Mouse (Mus musculus) MEL (cell line): ENCODE measurements around the gene Rnf126. TPM values are rescaled to one million over a fixed set of nuclear protein-coding genes. Genes with fewer than 3 reads are reported as not detected.

Experiments used
- DNase-seq: peaks from one replicate; pipeline ENCODE4 v3.0.0; 2011; ENCODE audit warnings: low read depth, low spot score
- H3K27ac ChIP-seq: 2 replicates; pipeline ENCODE4 v1.5.1; 2012; ENCODE audit warnings: low read depth, mild to moderate bottlenecking, control low read depth, low read length, moderate library complexity; ENCODE audit not compliant: control insufficient read depth
- H3K27me3 ChIP-seq, 2 experiments: fragments of 150-350 bp in 1 of 2; sonication (generic) in 1 of 2; 2 replicates each; pipeline ENCODE4 v1.6.1; 2012; ENCODE audit warnings: low read length in 2 of 2, mild to moderate bottlenecking in 2 of 2, improper control_type of control experiment in 1 of 2, moderate library complexity in 1 of 2; ENCODE audit not compliant: insufficient read depth in 2 of 2, control insufficient read depth in 1 of 2
- H3K36me3 ChIP-seq, 2 experiments: 2 replicates each; pipeline ENCODE4 v1.6.1; 2012 to 2014; ENCODE audit warnings: low read length in 2 of 2, improper control_type of control experiment in 1 of 2, inconsistent platforms in 1 of 2, mild to moderate bottlenecking in 1 of 2; ENCODE audit not compliant: insufficient read depth in 2 of 2, control insufficient read depth in 1 of 2
- H3K4me1 ChIP-seq, 2 experiments: fragments of 150-350 bp in 1 of 2; sonication (generic) in 1 of 2; 2 replicates each; pipeline ENCODE4 v1.6.1; 2012; ENCODE audit warnings: low read length in 2 of 2, improper control_type of control experiment in 1 of 2, mild to moderate bottlenecking in 1 of 2; ENCODE audit not compliant: insufficient read depth in 2 of 2, control insufficient read depth in 1 of 2
- H3K4me3 ChIP-seq, 2 experiments: fragments of 150-350 bp in 1 of 2; sonication (generic) in 1 of 2; 2 replicates each; pipeline ENCODE4 v1.5.1; 2012; ENCODE audit warnings: low read depth in 2 of 2, low read length in 2 of 2, mild to moderate bottlenecking in 2 of 2, moderate library complexity in 2 of 2, control low read depth in 1 of 2, improper control_type of control experiment in 1 of 2; ENCODE audit not compliant: control insufficient read depth in 1 of 2, insufficient read depth in 1 of 2
- H3K79me2 ChIP-seq: 2 replicates; pipeline ENCODE4 v1.6.1; 2012; ENCODE audit warnings: mild to moderate bottlenecking, low read length, moderate library complexity; ENCODE audit not compliant: control insufficient read depth, poor library complexity, insufficient read depth
- H3K9ac ChIP-seq: 2 replicates; pipeline ENCODE4 v1.6.1; 2012; ENCODE audit warnings: low read depth, mild to moderate bottlenecking, control low read depth, low read length, moderate library complexity; ENCODE audit not compliant: control insufficient read depth, poor library complexity, severe bottlenecking
- H3K9me3 ChIP-seq: fragments of 150-350 bp; sonication (generic); replicated peaks from 2 replicates; pipeline ENCODE4 v1.6.1; 2012; ENCODE audit warnings: mild to moderate bottlenecking, low read length, improper control_type of control experiment, moderate library complexity; ENCODE audit not compliant: insufficient read depth
- CHD2 ChIP-seq: IDR thresholded peaks from 2 replicates; pipeline ENCODE4 v1.6.1; 2011; ENCODE audit warnings: low read length, improper control_type of control experiment
- CTCF ChIP-seq, 3 experiments: IDR thresholded peaks in 2 of 3; conservative IDR thresholded peaks in 1 of 3; 2 replicates each; pipeline ENCODE4 v1.5.1; 2011 to 2012; ENCODE audit warnings: low read length in 3 of 3, low read depth in 2 of 3, mild to moderate bottlenecking in 2 of 3, improper control_type of control experiment in 1 of 3, inconsistent platforms in 1 of 3, mixed read lengths in 1 of 3, moderate library complexity in 1 of 3; ENCODE audit not compliant: control insufficient read depth in 1 of 3, insufficient read depth in 1 of 3, poor library complexity in 1 of 3, severe bottlenecking in 1 of 3
- E2F4 ChIP-seq: IDR thresholded peaks from 2 replicates; pipeline ENCODE4 v1.6.1; 2011; ENCODE audit warnings: low read depth, low read length, improper control_type of control experiment, borderline replicate concordance
- ELF1 ChIP-seq: IDR thresholded peaks from 2 replicates; pipeline ENCODE4 v1.6.1; 2014; ENCODE audit warnings: low read depth, mild to moderate bottlenecking, inconsistent platforms, low read length, improper control_type of control experiment, moderate library complexity
- ETS1 ChIP-seq: IDR thresholded peaks from 2 replicates; pipeline ENCODE4 v1.6.1; 2012; ENCODE audit warnings: low read depth, mild to moderate bottlenecking, inconsistent platforms, low read length, improper control_type of control experiment, moderate library complexity
- GABPA ChIP-seq: IDR thresholded peaks from 2 replicates; pipeline ENCODE4 v1.6.1; 2012; ENCODE audit warnings: low read depth, mild to moderate bottlenecking, inconsistent platforms, low read length, improper control_type of control experiment, moderate library complexity
- GATA1 ChIP-seq: IDR thresholded peaks from 2 replicates; pipeline ENCODE4 v1.6.1; 2011; ENCODE audit warnings: low read depth, low read length, improper control_type of control experiment
- HCFC1 ChIP-seq: IDR thresholded peaks from 2 replicates; pipeline ENCODE4 v1.6.1; 2012; ENCODE audit warnings: low read depth, mild to moderate bottlenecking, inconsistent platforms, low read length, improper control_type of control experiment, moderate library complexity
- JUND ChIP-seq: IDR thresholded peaks from 2 replicates; pipeline ENCODE4 v1.6.1; 2011; ENCODE audit warnings: low read depth, mild to moderate bottlenecking, improper control_type of control experiment, low read length
- MAFK ChIP-seq: IDR thresholded peaks from 2 replicates; pipeline ENCODE4 v1.6.1; 2011; ENCODE audit warnings: low read depth, mild to moderate bottlenecking, low read length, improper control_type of control experiment, borderline replicate concordance
- MAX ChIP-seq: IDR thresholded peaks from 2 replicates; pipeline ENCODE4 v1.6.1; 2011; ENCODE audit warnings: low read length, improper control_type of control experiment
- MAZ ChIP-seq: IDR thresholded peaks from 2 replicates; pipeline ENCODE4 v1.6.1; 2012; ENCODE audit warnings: low read depth, mild to moderate bottlenecking, inconsistent platforms, low read length, improper control_type of control experiment
- MXI1 ChIP-seq: IDR thresholded peaks from 2 replicates; pipeline ENCODE4 v1.6.1; 2011; ENCODE audit warnings: mild to moderate bottlenecking, low read depth, low read length, improper control_type of control experiment
- MYC ChIP-seq: IDR thresholded peaks from 2 replicates; pipeline ENCODE4 v1.6.1; 2011; ENCODE audit warnings: low read depth, mild to moderate bottlenecking, low read length, improper control_type of control experiment, moderate library complexity
- NELFE ChIP-seq: IDR thresholded peaks from 2 replicates; pipeline ENCODE4 v1.6.1; 2011; ENCODE audit warnings: low read depth, low read length, improper control_type of control experiment
- POLR2A ChIP-seq, 2 experiments: IDR thresholded peaks; 2 replicates each; pipeline ENCODE4 v1.6.1; 2011 to 2012; ENCODE audit warnings: low read length in 2 of 2, mild to moderate bottlenecking in 2 of 2, control low read depth in 1 of 2, improper control_type of control experiment in 1 of 2, low read depth in 1 of 2, moderate library complexity in 1 of 2; ENCODE audit not compliant: control insufficient read depth in 1 of 2, insufficient read depth in 1 of 2, poor library complexity in 1 of 2
- POLR2AphosphoS2 ChIP-seq: IDR thresholded peaks from 2 replicates; pipeline ENCODE4 v1.6.1; 2011; ENCODE audit warnings: low read length, improper control_type of control experiment
- POLR2AphosphoS5 ChIP-seq: IDR thresholded peaks from 2 replicates; pipeline ENCODE4 v1.6.1; 2012; ENCODE audit warnings: low read depth, borderline replicate concordance, mild to moderate bottlenecking, inconsistent platforms, low read length, moderate library complexity, mixed read lengths
- RAD21 ChIP-seq: IDR thresholded peaks from 2 replicates; pipeline ENCODE4 v1.6.1; 2011; ENCODE audit warnings: mild to moderate bottlenecking, low read depth, low read length, improper control_type of control experiment
- RCOR1 ChIP-seq: IDR thresholded peaks from 2 replicates; pipeline ENCODE4 v1.6.1; 2012; ENCODE audit warnings: low read depth, mild to moderate bottlenecking, inconsistent platforms, low read length, improper control_type of control experiment
- SIN3A ChIP-seq: IDR thresholded peaks from 2 replicates; pipeline ENCODE4 v1.6.1; 2012; ENCODE audit warnings: low read length, improper control_type of control experiment, inconsistent platforms
- SMC3 ChIP-seq: IDR thresholded peaks from 2 replicates; pipeline ENCODE4 v1.6.1; 2011; ENCODE audit warnings: low read depth, low read length, improper control_type of control experiment
- TAL1 ChIP-seq: IDR thresholded peaks from 2 replicates; pipeline ENCODE4 v1.6.1; 2012; ENCODE audit warnings: mild to moderate bottlenecking, inconsistent platforms, low read length, moderate library complexity, mixed read lengths
- TBP ChIP-seq: IDR thresholded peaks from 2 replicates; pipeline ENCODE4 v1.8.0; 2011; ENCODE audit warnings: low read depth, low read length, improper control_type of control experiment
- TCF12 ChIP-seq: IDR thresholded peaks from 2 replicates; pipeline ENCODE4 v1.6.1; 2014; ENCODE audit warnings: low read depth, mild to moderate bottlenecking, inconsistent platforms, low read length, improper control_type of control experiment, moderate library complexity
- UBTF ChIP-seq: IDR thresholded peaks from 2 replicates; pipeline ENCODE4 v1.6.1; 2012; ENCODE audit warnings: low read depth, mild to moderate bottlenecking, inconsistent platforms, low read length, improper control_type of control experiment, moderate library complexity, borderline replicate concordance; ENCODE audit not compliant: insufficient read depth
- USF1 ChIP-seq: IDR thresholded peaks from 2 replicates; pipeline ENCODE4 v1.6.1; 2014; ENCODE audit warnings: low read depth, mild to moderate bottlenecking, inconsistent platforms, low read length, improper control_type of control experiment, moderate library complexity
- USF2 ChIP-seq, 2 experiments: IDR thresholded peaks; 2 replicates each; pipeline ENCODE4 v1.6.1; 2011 to 2012; ENCODE audit warnings: improper control_type of control experiment in 2 of 2, low read length in 2 of 2, borderline replicate concordance in 1 of 2, inconsistent platforms in 1 of 2, low read depth in 1 of 2, mild to moderate bottlenecking in 1 of 2; ENCODE audit not compliant: insufficient read depth in 1 of 2
- ZNF384 ChIP-seq: IDR thresholded peaks from 2 replicates; pipeline ENCODE4 v1.6.1; 2012; ENCODE audit warnings: low read depth, mild to moderate bottlenecking, inconsistent platforms, low read length, improper control_type of control experiment
- polyA plus RNA-seq, 2 experiments: library from polyadenylated mRNA; stranded (reverse) in 1 of 2; unstranded in 1 of 2; fragments of >175 nt in 1 of 2; fragments of >200 nt in 1 of 2; gene quantifications; 2 replicates each; pipeline versions ENCODE4 v1.2.1 to v1.2.4; 2012; ENCODE audit warnings: low replicate concordance in 2 of 2, low read depth in 1 of 2; ENCODE audit not compliant: insufficient read length in 2 of 2, insufficient read depth in 1 of 2, missing spikeins in 1 of 2
- total RNA-seq: library from RNA; depleted of rRNA; stranded (reverse); fragments of 300-350 nt; gene quantifications from 2 replicates; pipeline ENCODE4 v1.2.3, GENCODE M21; 2012

Gene Rnf126
- total and polyA plus RNA-seq, 3 experiments: 84.8 to 184 (median 174) TPM

DNA sequence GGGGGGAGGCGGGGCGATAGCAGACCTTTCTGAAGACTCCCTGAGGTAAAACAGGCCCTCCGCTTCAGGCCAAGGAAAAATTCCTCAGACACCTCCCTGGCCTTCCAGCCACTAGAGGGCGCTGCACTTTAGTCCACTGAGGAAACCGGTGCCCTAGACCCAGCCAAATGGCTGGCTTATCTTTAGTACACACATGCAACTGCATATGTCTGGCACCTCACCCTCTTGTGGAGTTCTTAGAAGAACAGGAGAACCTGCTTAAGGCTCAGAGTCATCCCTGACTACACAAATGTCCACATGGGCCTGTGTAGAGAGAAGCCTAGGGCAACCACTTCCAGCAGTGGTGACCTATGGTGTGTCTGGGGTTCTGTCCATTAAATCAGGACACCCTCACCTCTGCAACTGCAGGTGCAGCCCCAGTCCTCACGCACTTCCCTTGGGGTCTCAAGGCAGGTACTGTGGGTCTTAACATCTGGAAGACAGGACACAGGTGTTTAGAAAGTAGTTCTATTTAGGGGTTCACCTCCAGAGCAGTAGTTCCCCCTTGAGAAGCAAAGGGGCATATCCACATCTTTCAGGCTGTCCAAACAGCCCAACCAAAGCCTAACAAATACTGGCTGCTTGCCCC lies 54.1 kb downstream of the Rnf126 start (continued):
- TF ChIP-seq GABPA (no peak), HCFC1 (peak; percentile 61; the same call in 1 of the 2 replicates), MXI1 (peak; percentile 71), TCF12 (peak; percentile 86), GATA1 (peak; percentile 82), E2F4 (no peak), USF2 (IDR thresholded peaks at IDR 0.05; ENCODE audit: borderline replicate concordance in 1 of 2, insufficient read depth in 1 of 2, low read depth in 1 of 2, low read length in 2 of 2) (no peak), POLR2A (IDR thresholded peaks at IDR 0.05; ENCODE audit: control insufficient read depth in 1 of 2, insufficient read depth in 1 of 2, low read depth in 1 of 2, low read length in 2 of 2, poor library complexity in 1 of 2) (peak in 1 of 2 experiments; percentile 42; a peak in 2 of 4 replicates), TAL1 (peak; percentile 97), POLR2AphosphoS5 (0 out of 2 replicates have a peak, but pooled peaks have one; percentile 20), POLR2AphosphoS2 (peak; percentile 97), MAZ (no peak), MYC (peak; percentile 68; the same call in 1 of the 2 replicates), SMC3 (peak; percentile 41), JUND (no peak)
- TF ChIP-seq, all 39 proteins: peak for 18

DNA sequence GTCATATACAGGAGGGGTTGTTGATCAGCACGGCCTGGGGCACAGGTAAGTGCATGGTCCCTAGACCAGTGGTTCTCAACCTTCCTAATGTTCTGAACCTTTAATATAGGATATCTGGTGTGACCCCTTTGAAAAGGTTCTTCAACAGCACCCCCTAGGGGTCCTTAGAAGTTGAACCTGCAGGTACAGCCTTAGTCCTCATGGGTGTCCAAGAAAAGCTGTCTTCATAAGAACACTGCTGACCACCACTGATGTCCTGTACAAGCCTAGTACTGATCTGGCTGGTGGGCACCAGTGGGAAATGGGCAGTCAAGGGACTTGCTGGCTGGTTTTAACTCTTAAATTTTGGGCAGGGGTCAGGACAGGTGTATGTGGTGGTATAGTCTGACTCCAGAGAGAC lies 54.7 kb downstream of the Rnf126 start:
- peak; percentile 72 for DNase-seq
- Histone ChIP-seq H3K27ac (no peak overlapping the region), H3K36me3 (peaks cover 0 to 6% of the 10 kb centered on the region in 2 experiments; a peak in 2 of 4 replicates), H3K27me3 (no peaks in the 10 kb centered on the region), H3K9me3 (no peaks in the 10 kb centered on the region), H3K79me2 (peaks cover 13% of the 10 kb centered on the region), H3K9ac (no peak overlapping the region), H3K4me3 (no peak overlapping the region), H3K4me1 (peaks cover 0 to 9% of the 10 kb centered on the region in 2 experiments; a peak in 2 of 4 replicates)
- TF ChIP-seq E2F4: no peak
- TF ChIP-seq CTCF (IDR thresholded peaks at IDR 0.05 in 2 of 3, conservative IDR thresholded peaks at IDR 0.05 in 1 of 3; ENCODE audit: control insufficient read depth in 1 of 3, insufficient read depth in 1 of 3, low read depth in 2 of 3, low read length in 3 of 3, poor library complexity in 1 of 3, severe bottlenecking in 1 of 3): peak; percentile 22 to 64 (median 61); a peak in 5 of 6 replicates

GRCm38 (mm10) chr10:79709307-79709706 lies 57.4 kb downstream of the Rnf126 start:
- no peak for DNase-seq
- Histone ChIP-seq H3K79me2 (peaks cover 41% of the 10 kb centered on the region), H3K4me1 (peaks cover 9 to 25% of the 10 kb centered on the region in 2 experiments; a peak in 3 of 4 replicates), H3K9me3 (no peaks in the 10 kb centered on the region), H3K36me3 (peaks cover 0 to 21% of the 10 kb centered on the region in 2 experiments; a peak in 2 of 4 replicates), H3K27ac (no peak overlapping the region), H3K4me3 (no peak overlapping the region), H3K27me3 (no peaks in the 10 kb centered on the region), H3K9ac (no peak overlapping the region)
- TF ChIP-seq ELF1 (no peak), NELFE (no peak), ZNF384 (no peak), TBP (no peak), MYC (no peak), SMC3 (no peak), RCOR1 (no peak), USF1 (no peak), CHD2 (no peak), TCF12 (no peak), ETS1 (no peak), MAX (no peak), MAFK (no peak), SIN3A (no peak), UBTF (no peak), RAD21 (no peak)
